Mouse (Mus musculus): Measurements from ENCODE around the gene Glrx2.

DNA sequence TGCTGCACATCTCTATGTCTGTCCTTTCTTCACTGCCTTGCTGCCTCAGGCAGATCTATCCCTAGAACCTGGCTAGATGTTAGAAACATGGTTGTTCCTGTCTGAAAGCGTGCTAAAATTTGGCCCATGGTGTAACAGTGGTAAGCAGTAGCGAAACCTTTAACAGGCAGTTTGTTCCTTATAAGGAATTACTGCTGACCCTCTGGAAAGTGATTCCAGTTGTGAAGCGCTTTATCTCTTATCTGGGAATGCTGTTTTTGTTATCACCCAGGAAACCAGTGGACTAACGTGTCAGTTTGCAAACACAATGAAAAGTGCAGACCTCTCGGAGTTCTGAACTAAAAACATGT lies 5.5 kb upstream of the Glrx2 start:
- TF ChIP-seq CTCF (IDR thresholded peaks at IDR 0.05; ENCODE audit: extremely low read depth, insufficient read length, insufficient replicate concordance, low read depth, low read length) (no peak), POLR2A (IDR thresholded peaks at IDR 0.05; ENCODE audit: low read depth, low read length) (no peak)

Data from small intestine, adult 2 months (tissue).